Mouse (Mus musculus) kidney, adult 18-20 months (tissue): ENCODE data around the gene Bmper.

Source experiments
- DNase-seq: peaks from one replicate; pipeline ENCODE4 v3.0.0; 2021

Bmper gene

DNA sequence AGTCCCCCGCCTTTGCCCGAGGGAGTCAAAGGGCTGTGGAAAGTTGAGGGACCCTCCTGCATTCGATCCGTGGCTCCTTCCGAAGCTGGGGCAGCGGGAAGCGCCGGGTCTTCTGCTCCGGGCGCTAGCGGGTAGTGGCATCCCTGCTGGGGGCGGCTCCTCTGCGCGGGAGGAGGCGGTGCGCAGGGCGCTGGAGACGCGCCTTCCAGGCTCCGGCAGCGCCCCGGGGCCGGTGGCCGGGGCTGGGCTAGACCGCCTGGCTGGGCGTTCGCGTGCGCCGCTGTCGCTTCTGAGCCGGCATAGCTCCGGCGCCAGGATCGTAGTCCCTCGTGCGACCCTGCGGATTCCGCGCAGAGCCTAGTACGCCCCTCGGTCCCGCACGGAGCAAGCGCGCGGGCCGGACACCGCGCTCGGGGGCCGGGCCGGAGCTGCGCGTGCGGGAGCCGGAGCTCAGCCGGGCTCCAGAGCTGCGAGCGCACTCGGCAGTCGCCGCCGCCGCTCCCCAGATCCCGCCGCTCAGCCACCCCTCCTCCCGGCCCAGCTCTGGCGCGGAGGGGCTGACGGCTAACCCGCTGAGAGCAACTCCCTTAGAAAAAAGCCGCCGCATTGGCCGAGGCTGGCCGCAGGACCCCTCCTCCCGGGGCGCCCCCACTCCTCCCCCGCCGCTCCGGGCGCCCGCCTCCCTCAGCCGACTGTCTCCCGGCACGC is at the start of gene Bmper:
Gene Bmper (plus strand): TSS at position 236 of the 708 bp plus-strand sequence.
- peak; percentile 43 for DNase-seq

DNA sequence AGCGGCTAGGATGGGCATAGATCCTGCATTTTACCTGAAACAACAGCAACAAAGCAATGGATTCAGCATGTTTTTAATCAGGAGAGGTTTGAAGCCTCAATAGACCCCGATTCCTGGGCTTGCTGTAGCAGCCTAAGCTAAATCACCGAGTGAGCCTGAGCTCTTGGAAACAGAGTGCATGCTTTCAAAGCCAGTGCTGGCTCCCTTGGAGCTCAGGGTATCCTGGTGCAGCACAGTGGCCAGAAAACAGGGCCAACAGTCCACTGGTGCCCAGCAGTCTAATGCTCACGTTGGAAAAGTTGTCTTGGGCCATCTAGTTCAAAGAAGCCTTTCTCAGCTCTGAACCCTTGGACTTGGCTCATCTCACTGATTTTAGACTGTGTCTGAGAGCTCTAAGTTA is 45.4 kb upstream of the Bmper start:
- no peak for DNase-seq

DNA sequence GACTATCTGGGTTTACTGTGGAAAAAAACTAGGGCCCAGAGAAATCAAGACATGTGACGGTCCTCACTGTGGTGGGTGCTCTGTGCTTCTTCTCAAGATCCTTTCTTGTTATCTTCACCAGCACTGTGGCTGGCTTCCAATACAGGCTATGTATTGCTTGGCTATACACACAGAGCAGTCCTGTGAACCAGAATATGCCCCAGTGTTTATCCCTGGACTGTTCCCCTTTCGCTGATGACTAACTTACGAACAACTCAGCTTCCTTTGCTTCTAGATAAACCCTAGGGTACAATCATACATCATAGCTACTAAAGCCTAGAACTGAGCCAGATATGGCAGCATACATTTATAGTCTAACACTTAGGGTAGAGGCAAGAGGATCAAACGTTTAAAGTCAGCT is 35.7 kb upstream of the Bmper start:
- no peak for DNase-seq

DNA sequence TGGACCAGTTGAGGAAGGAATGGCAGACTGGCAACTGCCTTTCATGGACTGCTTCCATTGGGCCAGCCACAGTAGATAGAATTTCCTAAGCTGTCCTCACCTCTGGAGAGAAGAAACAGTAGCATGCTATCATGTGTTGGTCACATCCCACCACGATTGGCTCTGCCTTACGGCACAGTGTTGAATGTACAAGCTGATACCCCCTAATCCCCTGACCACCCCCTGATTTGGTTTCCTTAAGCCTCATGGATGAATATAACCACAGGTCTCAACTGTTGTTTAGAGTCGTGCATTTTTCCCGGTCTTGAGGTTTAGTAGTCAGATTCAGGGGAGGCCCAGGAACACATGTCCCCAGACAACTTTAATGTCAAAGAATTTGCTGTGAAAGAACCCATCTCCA is 34.7 kb upstream of the Bmper start:
- no peak for DNase-seq

DNA sequence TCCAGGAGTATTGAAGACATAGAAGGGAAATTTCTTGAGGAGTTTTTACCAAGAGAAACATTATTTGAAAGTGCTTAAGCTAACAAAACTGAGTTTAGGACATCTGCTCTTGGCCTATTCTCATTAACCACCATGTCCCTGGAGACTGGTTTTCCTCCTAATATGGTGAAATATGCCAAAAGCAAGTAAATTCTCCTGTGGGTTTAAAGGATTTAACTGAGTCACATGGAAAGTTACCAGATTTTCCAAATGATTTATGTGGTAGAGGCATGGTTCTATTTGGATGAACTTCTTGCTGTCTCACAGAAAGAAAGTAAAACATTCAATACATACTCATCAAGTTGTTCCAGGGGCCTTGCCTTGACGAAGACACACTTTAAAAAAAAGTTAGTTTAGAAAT is 31.9 kb upstream of the Bmper start:
- DNase-seq = no peak

DNA sequence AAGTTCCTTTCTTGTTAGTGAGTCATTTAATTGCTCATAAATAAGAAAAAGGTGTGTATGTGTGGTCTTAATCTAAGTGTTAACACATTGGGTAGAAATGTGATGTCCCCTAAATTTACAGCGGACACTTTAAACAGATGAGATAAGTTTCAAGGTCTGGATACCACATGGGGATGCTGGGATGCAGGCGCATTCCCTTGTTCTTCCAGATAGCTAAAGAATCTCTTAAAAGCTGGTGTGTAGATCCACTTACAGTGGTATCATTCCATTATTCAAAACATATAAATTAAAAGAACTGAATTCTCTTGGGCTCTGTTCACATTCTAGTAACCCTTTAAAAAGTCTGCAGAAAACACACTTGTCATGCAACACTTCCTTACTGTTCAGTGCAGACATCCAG is 31.4 kb upstream of the Bmper start:
- no peak for DNase-seq

DNA sequence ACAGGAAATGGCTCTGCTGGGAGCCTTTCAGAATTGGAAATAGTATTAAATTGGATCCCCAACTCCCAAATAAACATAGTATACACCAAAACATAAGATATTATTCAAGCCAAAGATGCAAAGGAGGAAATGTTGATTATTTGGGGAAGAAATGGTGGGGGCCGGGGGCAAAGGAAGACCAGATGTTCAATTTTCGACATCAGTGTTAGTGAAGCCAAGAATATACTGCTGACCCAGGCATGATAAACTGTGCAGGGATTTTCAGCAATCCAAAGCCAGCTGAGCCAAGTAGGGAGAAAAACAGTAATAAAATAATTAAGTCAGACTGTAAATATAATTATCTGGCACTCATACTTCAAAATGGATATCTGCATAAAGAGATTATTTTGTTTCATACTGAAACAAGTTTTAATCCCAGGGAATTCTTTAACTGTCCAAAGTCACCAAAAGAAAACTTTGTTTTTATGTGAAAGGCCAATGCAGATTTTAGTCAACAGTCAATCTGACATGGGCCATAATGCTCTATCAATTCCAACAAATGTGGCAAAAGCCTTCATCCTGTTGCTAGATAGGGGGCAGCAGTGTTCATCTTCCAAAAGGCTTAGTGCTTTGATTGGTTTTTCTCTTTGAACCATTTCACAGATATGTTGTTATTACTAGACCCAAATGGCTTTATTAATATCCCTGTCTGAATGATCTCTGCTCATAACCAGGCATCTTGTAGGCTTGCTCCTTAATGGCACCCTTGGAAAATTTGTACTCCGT is 30.1 kb upstream of the Bmper start:
- DNase-seq = no peak

DNA sequence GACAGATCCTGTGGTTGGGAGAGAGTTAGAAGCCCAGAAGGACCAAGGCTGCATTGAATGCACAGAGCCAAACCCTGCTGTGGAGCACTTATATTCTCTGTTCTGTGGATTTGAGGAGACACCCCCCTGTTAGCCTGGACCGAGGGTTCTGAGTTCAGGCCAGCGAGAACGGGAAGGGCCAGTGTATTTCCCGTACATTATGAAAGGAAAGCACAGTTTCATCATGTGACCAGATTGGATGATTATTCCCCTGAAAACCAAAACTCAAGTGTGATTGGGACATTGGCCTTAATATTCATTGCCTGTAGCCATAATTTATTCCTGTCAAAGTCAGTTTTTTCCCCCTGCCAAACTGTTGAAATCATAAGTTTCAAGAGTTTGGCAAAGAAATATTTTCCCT is 23.9 kb upstream of the Bmper start:
- DNase-seq = no peak

DNA sequence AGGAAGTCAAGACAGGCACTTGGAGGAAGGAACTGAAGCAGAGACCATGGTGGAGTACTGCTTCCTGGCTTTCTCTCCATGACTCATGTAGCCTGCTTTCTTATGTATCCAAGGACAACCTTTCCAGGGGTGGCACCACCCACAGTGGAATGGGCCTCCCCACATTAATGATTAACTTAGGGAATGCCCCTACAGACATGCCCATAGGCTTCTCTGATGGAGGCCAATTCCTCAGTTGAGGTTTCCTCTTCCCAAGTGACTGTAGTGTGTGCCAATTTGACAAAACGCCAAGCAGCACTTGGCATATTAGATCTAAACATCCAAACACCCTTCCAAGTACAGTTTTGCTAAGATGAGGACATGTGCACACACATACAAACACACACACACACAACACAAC is 23.0 kb upstream of the Bmper start:
- peak; percentile 22 for DNase-seq

DNA sequence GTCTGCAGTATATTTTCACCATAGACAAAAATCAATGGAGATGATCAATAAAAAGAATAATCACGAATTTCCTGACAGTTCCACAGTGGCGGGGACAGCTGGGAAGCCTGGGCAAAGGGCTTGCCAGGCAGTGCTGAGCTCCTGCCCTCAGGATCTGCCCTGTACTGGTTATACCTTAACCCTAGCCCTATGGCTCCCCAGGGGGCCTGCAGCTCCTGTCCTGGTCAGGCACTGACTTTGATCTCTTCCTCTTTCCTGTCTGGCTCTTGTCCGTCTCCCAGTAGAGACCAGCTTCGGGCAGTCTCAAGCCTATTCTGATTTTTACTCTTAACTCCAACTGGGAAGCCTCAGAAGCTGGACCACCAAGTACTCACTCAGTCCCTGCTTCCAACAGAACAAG is 22.0 kb upstream of the Bmper start:
- DNase-seq = peak; percentile 50

DNA sequence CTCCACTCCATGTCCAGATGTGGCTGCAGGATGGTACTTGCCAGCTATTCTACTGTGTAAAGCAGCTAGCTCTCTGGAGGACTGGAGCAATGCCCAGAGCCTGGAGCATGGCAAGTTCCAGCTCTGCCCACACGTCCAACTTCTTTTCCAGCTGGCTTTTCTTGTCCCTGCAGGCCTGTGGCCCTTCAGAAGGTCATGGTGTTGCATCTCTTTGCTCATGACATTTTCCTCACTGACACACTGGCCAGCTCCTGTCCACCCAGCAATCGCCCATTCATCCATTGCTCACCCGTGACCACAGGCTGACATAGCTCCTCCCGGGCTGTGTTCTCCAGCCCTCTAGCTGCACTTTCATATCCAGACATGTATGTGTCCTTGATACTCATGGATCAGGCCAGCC is 20.4 kb upstream of the Bmper start:
- no peak for DNase-seq

DNA sequence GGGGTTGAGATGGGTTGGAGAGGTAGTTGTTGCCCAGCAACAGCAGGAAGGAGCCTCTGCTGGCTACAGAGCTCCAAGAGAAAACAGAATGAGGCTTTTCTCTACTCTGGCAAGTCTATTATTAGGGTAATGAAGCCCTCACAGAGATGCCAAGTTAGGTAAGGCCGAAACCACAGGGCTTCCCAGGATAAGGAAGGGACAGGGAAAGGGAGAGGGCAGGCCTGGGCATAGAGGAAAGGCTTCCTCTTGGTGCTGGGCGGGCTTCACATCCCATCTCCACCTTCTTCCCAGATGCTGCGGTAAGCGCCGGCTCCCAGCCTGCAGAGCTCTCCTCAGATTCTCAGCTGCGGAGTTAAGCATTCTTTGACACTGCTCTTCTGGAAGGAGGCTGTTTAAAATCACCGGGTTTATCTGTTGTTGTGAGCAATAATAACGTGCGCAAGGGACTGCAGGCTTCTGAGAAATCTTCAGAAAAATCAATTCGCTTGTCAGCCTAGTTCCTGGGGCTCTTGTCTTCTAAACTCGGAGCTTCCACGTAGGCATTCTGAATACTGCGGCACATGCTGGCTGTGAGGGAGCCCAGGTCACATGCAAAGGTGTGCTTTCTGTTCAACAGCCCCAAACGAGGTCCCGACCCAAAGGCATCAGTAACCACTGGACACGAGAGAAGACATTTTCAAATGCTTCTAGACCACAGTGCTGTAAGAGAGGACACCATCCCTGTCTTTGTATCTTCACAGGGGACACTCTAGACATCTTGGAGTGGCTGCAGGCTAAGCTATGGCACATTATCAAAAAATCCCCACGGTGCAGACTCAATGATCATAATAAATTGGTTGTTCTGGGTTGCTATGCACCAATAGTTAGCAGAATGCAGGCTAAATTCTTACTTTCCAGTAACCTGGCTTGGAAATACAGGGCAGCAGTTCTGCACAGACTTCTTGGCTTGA is 18.3 kb upstream of the Bmper start:
- no peak for DNase-seq

DNA sequence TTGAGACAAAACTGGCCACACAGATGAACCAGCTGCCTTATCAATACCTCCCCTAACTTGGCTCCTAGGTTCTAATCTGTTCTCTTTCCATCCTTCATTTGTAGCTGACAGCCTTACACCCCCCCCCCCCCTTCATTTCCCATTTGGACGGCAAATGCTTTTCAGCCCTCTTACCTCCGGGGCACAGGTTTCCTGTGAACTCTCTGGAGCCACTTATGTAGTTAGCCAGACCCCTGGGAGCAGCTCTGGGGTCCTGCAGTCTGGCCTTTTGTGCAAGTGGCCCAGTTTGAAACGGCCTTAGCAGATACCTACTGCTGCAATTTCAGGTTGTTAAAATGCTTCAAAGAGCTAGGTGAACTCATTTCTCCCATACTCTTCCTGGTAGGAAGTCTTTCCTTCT is 17.6 kb upstream of the Bmper start:
- DNase-seq = no peak

DNA sequence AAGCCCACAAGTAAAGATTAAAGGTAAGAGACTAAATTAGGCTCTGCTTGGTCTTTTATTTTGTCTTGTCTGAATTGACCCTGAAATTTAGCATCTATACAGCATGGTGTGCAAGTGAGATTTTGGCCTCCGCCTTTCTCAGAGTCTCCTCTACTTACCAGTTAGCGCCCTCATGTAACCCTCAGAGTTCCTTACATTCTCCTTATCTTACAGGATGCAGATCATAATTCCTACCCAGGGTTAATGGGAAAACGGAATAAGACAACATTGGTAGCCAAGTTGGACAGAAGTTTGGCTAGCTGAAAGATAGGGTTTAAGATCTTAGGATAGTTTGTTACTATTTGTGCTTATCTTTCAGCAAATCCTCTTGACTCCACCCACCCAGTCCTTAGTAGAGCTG is 17.1 kb upstream of the Bmper start:
- no peak for DNase-seq

DNA sequence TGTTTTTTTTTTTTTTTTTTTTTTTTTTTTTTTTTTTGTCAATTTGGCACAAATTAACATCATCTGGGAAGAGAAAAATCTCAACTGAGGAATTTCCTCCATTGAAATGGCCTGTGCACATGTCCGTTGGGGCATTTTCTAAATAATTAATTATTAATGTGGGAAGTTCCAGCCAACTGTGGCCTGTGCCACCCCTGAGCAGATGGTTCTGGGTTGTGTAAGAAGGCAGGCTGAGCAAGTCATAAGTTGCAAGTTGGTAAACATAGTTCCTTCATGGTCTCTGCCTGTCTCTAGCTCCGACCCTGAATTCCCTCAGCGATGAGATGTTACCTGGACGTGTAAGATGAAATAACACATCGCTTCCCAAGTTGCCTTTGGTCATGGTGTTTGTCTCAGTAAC is 16.7 kb upstream of the Bmper start:
- peak; percentile 27 for DNase-seq

DNA sequence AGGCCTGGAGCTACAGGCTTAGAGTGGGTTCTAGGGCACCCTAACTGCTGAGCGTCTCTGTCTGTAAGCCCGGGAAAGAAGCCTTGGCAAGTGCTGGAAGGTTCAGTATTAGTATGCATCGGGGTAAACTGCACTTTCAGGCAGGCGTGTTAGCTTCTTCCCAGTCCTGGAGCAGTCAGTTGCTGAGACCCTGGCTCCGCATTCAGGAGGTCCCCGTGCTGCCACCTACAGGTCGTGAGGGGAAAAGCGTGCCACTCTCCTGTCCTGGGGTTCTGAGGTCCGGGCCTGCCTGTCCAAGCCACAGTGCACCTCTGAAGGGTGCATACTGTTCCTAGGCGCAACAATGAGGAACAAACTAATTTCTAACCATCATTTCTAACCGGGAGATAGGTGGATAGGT is 10.6 kb upstream of the Bmper start:
- DNase-seq = peak; percentile 80

DNA sequence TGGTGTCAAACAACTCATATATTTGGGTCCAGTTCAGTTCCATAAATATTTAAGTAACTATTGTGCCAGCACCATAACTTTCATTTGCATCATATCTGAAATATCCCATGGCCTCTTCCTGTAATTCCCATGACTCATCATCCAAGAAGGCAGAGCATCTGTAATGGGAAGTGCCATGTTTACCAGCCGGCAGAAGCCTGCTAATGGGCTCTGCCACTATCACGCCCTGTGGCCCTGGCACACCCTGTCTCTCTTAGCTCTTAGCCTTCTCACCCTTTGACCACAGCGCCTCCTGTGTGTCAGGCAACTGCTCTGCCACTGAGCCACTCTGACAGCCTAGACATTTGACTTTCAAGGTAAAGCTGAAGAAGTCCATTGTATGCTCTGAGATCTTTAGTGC is 3.1 kb upstream of the Bmper start:
- no peak for DNase-seq

DNA sequence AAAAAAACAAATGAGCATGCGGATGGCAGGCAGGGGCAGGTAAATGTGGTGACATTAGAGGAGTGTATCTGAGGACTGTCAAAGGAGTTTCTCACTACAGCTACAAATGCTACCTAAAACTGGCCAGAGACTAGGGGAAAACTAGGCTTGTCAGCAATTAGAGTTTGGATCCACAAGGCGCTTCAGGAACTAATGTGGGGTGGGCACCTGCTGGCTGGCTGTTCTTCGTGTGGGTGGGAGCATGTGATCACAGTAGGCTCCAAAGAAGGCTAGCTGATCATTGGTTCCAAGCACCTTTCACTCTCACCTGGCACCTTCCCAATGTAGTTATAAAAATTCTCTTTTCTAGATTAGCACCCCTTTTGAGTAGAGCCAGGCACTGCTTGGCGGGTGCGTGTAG is 900 bp upstream of the Bmper start:
- no peak for DNase-seq

DNA sequence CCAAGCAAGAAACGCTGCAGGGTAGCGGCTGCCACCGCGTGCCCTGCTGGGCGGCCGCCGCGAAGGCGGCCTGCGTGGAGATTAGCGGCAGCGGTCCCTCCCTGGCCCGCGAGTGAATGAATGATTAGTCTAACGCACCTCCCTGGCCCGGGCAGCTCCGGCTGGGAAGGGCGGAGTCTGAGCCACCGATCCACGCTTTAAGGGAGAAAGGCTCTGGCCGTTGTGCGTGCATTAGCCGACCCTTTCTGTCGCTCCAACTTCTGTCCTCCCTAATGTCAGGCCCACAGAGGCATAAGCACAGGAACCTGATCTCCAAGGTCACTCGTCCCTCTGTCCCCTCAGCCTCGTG is 410 bp upstream of the Bmper start:
- peak; percentile 61 for DNase-seq

DNA sequence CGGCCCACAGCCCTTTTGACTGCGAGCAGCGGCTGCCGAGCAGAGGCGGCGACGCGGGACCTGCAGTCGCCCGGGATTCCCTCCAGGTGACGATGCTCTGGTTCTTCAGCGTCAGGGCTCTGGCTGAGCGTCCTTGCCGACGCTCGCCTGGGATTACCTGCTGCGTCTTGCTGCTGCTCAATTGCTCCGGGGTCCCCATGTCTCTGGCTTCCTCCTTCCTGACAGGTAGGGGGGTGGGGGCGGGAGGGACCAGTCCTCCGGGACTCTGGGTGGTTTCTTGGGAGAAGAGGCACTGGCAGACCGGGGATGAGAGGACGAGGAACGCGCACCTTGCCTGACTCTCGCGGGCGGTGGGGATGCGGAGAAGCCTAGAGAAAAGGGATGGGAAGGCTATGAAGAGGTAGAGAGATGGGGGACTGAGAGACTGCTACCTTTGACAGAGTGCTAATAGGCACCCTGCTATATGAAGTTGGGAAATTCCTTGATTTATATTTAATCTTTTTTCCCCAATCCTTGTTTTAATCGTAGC is 737 bp downstream of the Bmper start:
- DNase-seq = no peak

DNA sequence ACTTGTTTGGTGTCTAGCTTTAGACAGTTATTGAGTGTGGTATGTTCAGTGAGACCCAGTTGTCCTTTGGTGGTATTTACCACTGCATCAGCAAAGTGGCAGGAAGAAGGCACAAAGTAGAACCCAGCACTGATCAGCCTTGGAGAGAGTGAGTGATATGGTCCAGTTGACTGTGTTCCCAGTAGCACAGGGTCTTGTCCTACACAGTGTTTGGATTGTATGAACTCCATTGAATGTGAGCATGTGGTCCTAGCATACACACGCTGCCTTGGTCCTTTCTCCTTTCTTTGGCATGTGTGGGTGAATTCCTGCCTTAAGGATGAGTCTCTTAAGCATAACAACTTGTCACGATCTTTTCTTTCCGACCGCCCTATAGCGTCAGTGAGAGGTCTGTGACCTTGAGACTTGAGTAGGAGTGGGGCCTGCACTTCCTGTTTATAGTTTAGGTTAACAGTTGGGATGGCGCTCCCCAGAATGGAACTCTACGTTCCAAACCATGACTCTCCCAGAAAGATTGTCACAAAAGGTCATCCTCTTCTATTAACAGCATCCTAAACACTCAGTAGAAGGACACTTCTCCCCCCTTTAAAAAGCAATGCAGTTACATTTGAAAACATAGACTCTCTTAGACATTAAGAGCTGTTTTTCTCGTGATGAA is 10.7 kb downstream of the Bmper start:
- no peak for DNase-seq

DNA sequence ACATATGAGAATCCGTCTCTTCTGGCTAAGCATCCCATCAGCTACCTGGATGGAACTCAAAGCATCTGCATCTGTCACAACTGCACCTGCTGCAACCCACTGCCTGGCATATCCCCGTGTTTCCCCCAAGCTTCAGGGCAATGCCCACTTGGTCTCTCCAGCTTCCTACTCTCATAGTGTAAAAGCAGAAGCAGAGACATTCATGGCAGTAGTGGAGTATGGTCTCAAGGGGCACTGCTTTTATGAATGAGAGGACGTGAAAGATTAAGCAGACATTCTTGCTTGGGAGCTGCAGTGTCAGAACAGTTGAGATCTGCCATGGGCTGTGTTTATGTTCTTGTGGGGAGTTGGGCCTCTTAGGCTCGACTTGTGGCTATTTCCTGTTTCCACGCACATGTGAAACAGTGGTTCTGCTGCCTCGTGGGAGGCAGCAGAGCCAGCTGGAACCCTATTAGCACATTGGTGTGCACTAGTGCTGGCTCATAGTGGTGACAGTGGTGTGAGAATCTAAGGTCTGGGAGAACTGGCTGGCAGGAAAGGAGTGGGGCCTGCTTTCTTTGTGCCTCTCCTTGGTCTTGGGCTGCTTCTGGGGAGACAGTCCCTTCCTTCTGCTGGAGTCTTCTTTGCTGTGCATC is 12.6 kb downstream of the Bmper start:
- DNase-seq = no peak
